ENCODE assay signal across 22 mouse cellular contexts in genomic region chr10:116450621-116451020, GRCm38 (mm10). TPM values are rescaled to one million over a fixed set of nuclear protein-coding genes. Genes with fewer than 3 reads are reported as not detected.
A peak's percentile ranks its signal among the peaks of the same experiment; 100 is the strongest.
DNase-seq lines count a peak whose midpoint lies in the region; ATAC-seq and TF ChIP-seq lines count a peak whose summit lies in the region.
"Had no signal": no experiment of that assay in that cellular context is flagged by ENCODE, and none has a peak within 500 bp of the region (broad histone marks: within the 10 kb centered on the region; RNA-seq: fewer than 3 reads in every experiment).

No protein-coding gene starts in this region.

- H3K4me3 ChIP-seq in heart, embryonic 10.5 days = no peak overlapping the region
- no peak overlapping the region for H3K4me3 ChIP-seq in lung, embryonic 14.5 days (ENCODE audit: low read depth, low read length)
- no peak overlapping the region for H3K4me3 ChIP-seq in lung, postnatal 0 days (ENCODE audit: low read depth, low read length)
- H3K4me3 ChIP-seq in forebrain, embryonic 12.5 days (replicated peaks) = no peak overlapping the region
- H3K4me3 ChIP-seq: embryonic facial prominence, embryonic 13.5 days; forebrain, embryonic 15.5 days; heart, embryonic 12.5 days; hindbrain, embryonic 15.5 days; intestine, embryonic 15.5 days; lung, embryonic 15.5 days; midbrain, embryonic 12.5 days had no signal

- no peak for TF ChIP-seq EP300 in lung, postnatal 0 days (IDR thresholded peaks at IDR 0.05)

- 0 out of 2 replicates have a peak, but pooled peaks cover 3% of the 10 kb centered on the region for H3K9me3 ChIP-seq in heart, embryonic 10.5 days
- no peaks in the 10 kb centered on the region for H3K9me3 ChIP-seq in lung, embryonic 14.5 days (ENCODE audit: low read depth, low read length)
- no peaks in the 10 kb centered on the region for H3K9me3 ChIP-seq in lung, postnatal 0 days (ENCODE audit: low read length)
- no peaks in the 10 kb centered on the region for H3K9me3 ChIP-seq in forebrain, embryonic 12.5 days
- H3K9me3 ChIP-seq: forebrain, embryonic 15.5 days; hindbrain, embryonic 15.5 days; intestine, embryonic 15.5 days; lung, embryonic 15.5 days; midbrain, embryonic 12.5 days had no signal

- peaks cover 10% of the 10 kb centered on the region; the same call in 1 of the 2 replicates for H3K4me1 ChIP-seq in heart, embryonic 10.5 days
- no peaks in the 10 kb centered on the region for H3K4me1 ChIP-seq in lung, embryonic 14.5 days (ENCODE audit: insufficient read depth)
- H3K4me1 ChIP-seq in lung, postnatal 0 days (ENCODE audit: insufficient read depth, low read depth, low read length) = no peaks in the 10 kb centered on the region
- no peaks in the 10 kb centered on the region for H3K4me1 ChIP-seq in forebrain, embryonic 12.5 days
- H3K4me1 ChIP-seq: forebrain, embryonic 15.5 days; hindbrain, embryonic 15.5 days; intestine, embryonic 15.5 days; lung, embryonic 15.5 days; midbrain, embryonic 12.5 days had no signal

- H3K27ac ChIP-seq in heart, embryonic 10.5 days = no peak overlapping the region
- H3K27ac ChIP-seq in lung, embryonic 14.5 days (ENCODE audit: low read depth) = no peak overlapping the region
- no peak overlapping the region for H3K27ac ChIP-seq in lung, postnatal 0 days (ENCODE audit: low read length)
- H3K27ac ChIP-seq in forebrain, embryonic 12.5 days = no peak overlapping the region
- H3K27ac ChIP-seq: embryonic facial prominence, embryonic 13.5 days; forebrain, embryonic 15.5 days; hindbrain, embryonic 15.5 days; intestine, embryonic 15.5 days; lung, embryonic 15.5 days; midbrain, embryonic 12.5 days had no signal

- no peak overlapping the region for H3K9ac ChIP-seq in lung, embryonic 14.5 days
- H3K9ac ChIP-seq in lung, postnatal 0 days (replicated peaks; ENCODE audit: low read depth) = no peak overlapping the region
- H3K9ac ChIP-seq in forebrain, embryonic 12.5 days = no peak overlapping the region
- H3K9ac ChIP-seq: embryonic facial prominence, embryonic 13.5 days; forebrain, embryonic 15.5 days; heart, embryonic 12.5 days; hindbrain, embryonic 15.5 days; intestine, embryonic 15.5 days; lung, embryonic 15.5 days; midbrain, embryonic 12.5 days had no signal

- no peak overlapping the region for H3K4me2 ChIP-seq in lung, embryonic 14.5 days
- H3K4me2 ChIP-seq in lung, postnatal 0 days (replicated peaks; ENCODE audit: low read depth, low read length) = no peak overlapping the region
- no peak overlapping the region for H3K4me2 ChIP-seq in forebrain, embryonic 12.5 days
- H3K4me2 ChIP-seq: embryonic facial prominence, embryonic 13.5 days; forebrain, embryonic 15.5 days; heart, embryonic 12.5 days; hindbrain, embryonic 15.5 days; intestine, embryonic 15.5 days; liver, embryonic 11.5 days; lung, embryonic 15.5 days; midbrain, embryonic 12.5 days had no signal

- H3K27me3 ChIP-seq in heart, embryonic 10.5 days (ENCODE audit: insufficient read depth, poor library complexity, severe bottlenecking) = no peaks in the 10 kb centered on the region
- no peaks in the 10 kb centered on the region for H3K27me3 ChIP-seq in lung, embryonic 14.5 days (ENCODE audit: insufficient read depth, low read length)
- no peaks in the 10 kb centered on the region for H3K27me3 ChIP-seq in lung, postnatal 0 days (replicated peaks; ENCODE audit: insufficient read depth, low read length)
- H3K27me3 ChIP-seq in forebrain, embryonic 12.5 days = no peaks in the 10 kb centered on the region
- H3K27me3 ChIP-seq: embryonic facial prominence, embryonic 13.5 days; forebrain, embryonic 15.5 days; heart, embryonic 12.5 days; hindbrain, embryonic 15.5 days; intestine, embryonic 15.5 days; lung, embryonic 15.5 days; midbrain, embryonic 12.5 days had no signal

- ATAC-seq in lung, embryonic 14.5 days (ENCODE audit: insufficient read depth) = no peak
- ATAC-seq in lung, postnatal 0 days = no peak
- ATAC-seq in forebrain, embryonic 12.5 days (ENCODE audit: low FRiP score) = no peak
- ATAC-seq: activated CD4-positive, CD25-positive, alpha-beta regulatory T cell, adult 4 months; forebrain, embryonic 15.5 days; intestine, embryonic 15.5 days had no signal

- 68% methylated on average over 9 of the region's 9 CpGs for WGBS in heart, embryonic 10.5 days
- WGBS in lung, embryonic 14.5 days = 60% methylated on average over 9 of the region's 9 CpGs
- WGBS in lung, postnatal 0 days = 61% methylated on average over 9 of the region's 9 CpGs
- 87% methylated on average over 9 of the region's 9 CpGs for WGBS in forebrain, embryonic 12.5 days

- TF ChIP-seq CTCF in lung, embryonic 14.5 days (IDR thresholded peaks at IDR 0.05; ENCODE audit: low read depth) = no peak
- TF ChIP-seq CTCF in lung, postnatal 0 days (IDR thresholded peaks at IDR 0.05) = no peak

- H3K36me3 ChIP-seq in heart, embryonic 10.5 days = no peaks in the 10 kb centered on the region
- H3K36me3 ChIP-seq in lung, embryonic 14.5 days (ENCODE audit: insufficient read depth) = no peaks in the 10 kb centered on the region
- no peaks in the 10 kb centered on the region for H3K36me3 ChIP-seq in lung, postnatal 0 days (ENCODE audit: insufficient read depth, low read length)
- H3K36me3 ChIP-seq in forebrain, embryonic 12.5 days (replicated peaks) = no peaks in the 10 kb centered on the region
- H3K36me3 ChIP-seq: forebrain, embryonic 15.5 days; heart, embryonic 12.5 days; hindbrain, embryonic 15.5 days; intestine, embryonic 15.5 days; lung, embryonic 15.5 days; midbrain, embryonic 12.5 days had no signal

- DNase-seq in adrenal gland, adult (ENCODE audit: inconsistent age in 2 of 2, low spot score in 1 of 2) = peak; percentile 58 to 60
- DNase-seq in adrenal gland, postnatal 4 days (ENCODE audit: low spot score in 2 of 2) = no peak
- peak; percentile 14 for DNase-seq in heart, postnatal 4 days
- no peak for DNase-seq in heart, embryonic 10.5 days (ENCODE audit: low spot score)
- DNase-seq in lung, embryonic 14.5 days = peak; percentile 19
- no peak for DNase-seq in lung, postnatal 0 days (ENCODE audit: low spot score)
- peak; percentile 28 for DNase-seq in adrenal gland, postnatal 25 days
- DNase-seq: cerebellum, adult 11 months; heart, postnatal 36 days; spleen, adult 18-20 months; thymus, adult 18-20 months had no signal

RNA-seq across cellular contexts. Expression of gene Kcnmb4, which starts 23.1 kb away (rescaled TPM):
- total RNA-seq in adrenal gland, postnatal 4 days (2021) = 1 to 10 TPM; 8.0 to 8.7 TPM
- 1 to 10 TPM; 2.6 to 2.9 TPM for total RNA-seq in heart, postnatal 4 days (2021)
- polyA plus RNA-seq in heart, embryonic 10.5 days (2016; fragmentation: Nextera tagmentation; extraction: Ambion mirVana) = 5.0 and 8.0 TPM in 2 replicates
- 3.9 and 4.6 TPM in 2 replicates for polyA plus RNA-seq in lung, embryonic 14.5 days (2014; fragmentation: Nextera tagmentation; extraction: Ambion mirVana)
- polyA plus RNA-seq in lung, postnatal 0 days (2015; fragmentation: Nextera tagmentation; extraction: Ambion mirVana) = 2.8 and 3.3 TPM in 2 replicates
- total RNA-seq in adrenal gland, postnatal 25 days (2021) = 1.8 and 2.2 TPM in 2 replicates
- polyA plus RNA-seq in forebrain, embryonic 12.5 days (2016; fragmentation: Nextera tagmentation; extraction: Ambion mirVana) = 9.3 and 10.9 TPM in 2 replicates
- total RNA-seq: monocyte, adult 5-6 weeks had no signal

Comparison
In these comparisons a context has a peak if more than half of its experiments do, and no peak if none do; other contexts are left out.
1. DNase-seq: peak in adrenal gland, adult (2 of 2), heart, postnatal 4 days (single experiment), lung, embryonic 14.5 days (single experiment) and adrenal gland, postnatal 25 days (single experiment); none in adrenal gland, postnatal 4 days (0 of 2), heart, embryonic 10.5 days (single experiment) and lung, postnatal 0 days (single experiment).